Mouse (Mus musculus): ENCODE data around the gene Aym1.

The Aym1 gene

GRCm38 (mm10) chr5:113407346-113407745, 50.3 kb downstream of the Aym1 start:
- peak; percentile 63 for DNase-seq (ENCODE audit: low read depth, low spot score)

Measured in embryo, embryonic 11.5 days (tissue).